Mouse (Mus musculus) liver, postnatal 0 days (tissue): ENCODE measurements around the gene Cbl. TPM values are rescaled to one million over a fixed set of nuclear protein-coding genes. Genes with fewer than 3 reads are reported as not detected.

Experiments used
- ATAC-seq: fragments of 200-750 bp; cut with Nextera tagmentation; 2 replicates; pipeline ENCODE4 v1.8.0; 2017; ENCODE audit warnings: mild to moderate bottlenecking, moderate library complexity
- DNase-seq: peaks from one replicate; pipeline ENCODE4 v3.0.0-alpha.2; 2016
- H3K27ac ChIP-seq: fragments of 300-500 bp; sonication (generic); 2 replicates; pipeline ENCODE4 v1.5.1; 2014; ENCODE audit warnings: antibody characterized with exemption, moderate library complexity, mild to moderate bottlenecking, low read depth
- H3K27me3 ChIP-seq: fragments of 300-500 bp; sonication (generic); 2 replicates; pipeline ENCODE4 v1.6.1; 2014; ENCODE audit warnings: low read length, control low read depth, mixed read lengths; ENCODE audit not compliant: insufficient read depth
- H3K36me3 ChIP-seq: fragments of 300-500 bp; sonication (generic); replicated peaks from 2 replicates; pipeline ENCODE4 v1.6.1; 2014; ENCODE audit warnings: mild to moderate bottlenecking, control low read depth, low read length, moderate library complexity, mixed read lengths; ENCODE audit not compliant: insufficient read depth
- H3K4me1 ChIP-seq: fragments of 300-500 bp; sonication (generic); 2 replicates; pipeline ENCODE4 v1.6.1; 2014; ENCODE audit warnings: antibody characterized with exemption, mild to moderate bottlenecking, control low read depth; ENCODE audit not compliant: insufficient read depth
- H3K4me2 ChIP-seq: fragments of 300-500 bp; sonication (generic); 2 replicates; pipeline ENCODE4 v1.6.1; 2014; ENCODE audit warnings: low read depth, mild to moderate bottlenecking, low read length, moderate library complexity, mixed read lengths
- H3K4me3 ChIP-seq: fragments of 300-500 bp; sonication (generic); 2 replicates; pipeline ENCODE4 v1.5.1; 2014; ENCODE audit warnings: low read depth, low read length
- H3K9ac ChIP-seq: fragments of 300-500 bp; sonication (generic); replicated peaks from 2 replicates; pipeline ENCODE4 v1.6.1; 2014; ENCODE audit warnings: mild to moderate bottlenecking, moderate library complexity
- H3K9me3 ChIP-seq: fragments of 300-500 bp; sonication (generic); 2 replicates; pipeline ENCODE4 v1.6.1; 2016; ENCODE audit warnings: mild to moderate bottlenecking, control low read depth, low read length, mixed read lengths
- CTCF ChIP-seq: sonication (generic); IDR thresholded peaks from 2 replicates; pipeline ENCODE4 v1.5.1; 2016; ENCODE audit warnings: antibody characterized with exemption, low read depth
- EP300 ChIP-seq: IDR thresholded peaks from 2 replicates; pipeline ENCODE4 v1.6.1; 2016; ENCODE audit warnings: antibody characterized with exemption, low read depth, mild to moderate bottlenecking
- WGBS: fragments of 180-500 bp; shearing (Covaris S2); extraction: QIAGEN DNeasy Blood & Tissue Kit; methylation state at CpG from one replicate; pipeline ENCODE4 v1.1.7; 2014; ENCODE audit not compliant: insufficient replicate concordance; 5-methylcytosine and 5-hydroxymethylcytosine counted together
- polyA plus RNA-seq: library from polyadenylated mRNA; unstranded; fragments of >200 nt; fragmentation: Nextera tagmentation; extraction: Ambion mirVana; gene quantifications from 2 replicates; pipeline ENCODE4 v1.2.1, GENCODE M21; 2015

Gene Cbl
- polyA plus RNA-seq, 1 experiment from 2014 or later = 4.0 TPM

- Histone ChIP-seq H3K4me3 (no peak within 1 kb of the TSS), H3K9ac (no peak within 1 kb of the TSS), H3K9me3 (no peaks in the 10 kb centered on the region), H3K27ac (no peak within 1 kb of the TSS), H3K27me3 (no peaks in the 10 kb centered on the region), H3K4me2 (no peak within 1 kb of the TSS), H3K4me1 (no peaks in the 10 kb centered on the region), H3K36me3 (peaks cover 2% of the 10 kb centered on the region; the same call in 1 of the 2 replicates)
- WGBS = 83% methylated on average over 9 of the region's 9 CpGs
- DNase-seq (no peak), ATAC-seq (no peak)
- TF ChIP-seq CTCF = no peak
- TF ChIP-seq EP300 = no peak
These were observed 132.4 kb downstream of the Cbl start, which contains the start of gene Mfrp for GRCm38 (mm10) chr9:44101490-44101889. Gene Mfrp (plus strand): TSS chr9:44101729.

DNA sequence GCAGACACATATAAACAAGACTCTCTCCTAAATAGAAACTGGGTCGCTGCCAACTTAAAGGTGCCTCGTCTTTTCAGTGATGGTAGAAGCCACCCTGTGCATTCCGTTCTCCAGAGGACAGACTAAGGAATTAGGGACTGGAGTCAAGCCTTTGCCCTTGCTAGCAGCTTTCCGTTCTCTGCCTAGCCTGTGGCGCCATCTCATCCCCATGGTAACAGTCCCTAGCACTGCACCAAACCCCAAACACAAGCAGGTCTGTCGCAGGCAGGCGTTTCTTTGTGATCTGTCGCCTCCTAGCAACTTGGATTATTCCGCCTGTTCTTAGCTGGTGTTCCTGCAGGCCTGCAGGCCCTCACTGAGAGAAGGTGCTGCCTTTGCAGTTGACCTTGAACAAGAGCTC lies 137.3 kb downstream of the Cbl start:
- DNase-seq (no peak), ATAC-seq (no peak)
- H3K4me3 ChIP-seq = no peak overlapping the region
- no peak overlapping the region for H3K4me2 ChIP-seq
- H3K4me1 ChIP-seq = peaks cover 3% of the 10 kb centered on the region; the same call in 1 of the 2 replicates
- no peak overlapping the region for H3K27ac ChIP-seq
- no peaks in the 10 kb centered on the region; the same call in 1 of the 2 replicates for H3K36me3 ChIP-seq
- TF ChIP-seq EP300 = no peak
- no peak for TF ChIP-seq CTCF
- H3K9ac ChIP-seq = no peak overlapping the region
- no peaks in the 10 kb centered on the region for H3K9me3 ChIP-seq
- 69% methylated on average over 9 of the region's 9 CpGs for WGBS
- no peaks in the 10 kb centered on the region for H3K27me3 ChIP-seq

DNA sequence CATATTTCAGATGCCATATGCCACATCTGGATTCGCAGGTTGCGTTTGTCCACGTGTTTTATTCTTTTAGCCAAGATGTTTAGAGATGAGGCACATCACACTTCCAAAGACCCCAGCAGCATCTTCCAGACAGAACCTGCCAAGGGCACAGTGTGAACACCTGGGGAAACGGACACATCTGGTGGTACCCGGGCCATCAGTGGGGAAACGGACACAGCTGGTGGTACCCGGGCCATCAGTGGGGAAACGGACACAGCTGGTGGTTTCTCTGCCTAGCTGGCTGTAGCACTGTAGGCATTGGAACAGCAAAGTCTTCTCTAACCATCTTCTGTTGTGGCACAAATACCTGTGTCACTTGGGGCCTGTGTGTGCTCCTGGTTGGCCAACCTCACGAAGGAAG lies 138.1 kb downstream of the Cbl start:
- no peak for TF ChIP-seq EP300
- TF ChIP-seq CTCF = no peak
- H3K4me1 ChIP-seq = peaks cover 3% of the 10 kb centered on the region; the same call in 1 of the 2 replicates
- H3K9ac ChIP-seq = no peak overlapping the region
- WGBS = 81% methylated on average over 9 of the region's 9 CpGs
- no peaks in the 10 kb centered on the region for H3K27me3 ChIP-seq
- no peaks in the 10 kb centered on the region for H3K9me3 ChIP-seq
- ATAC-seq = no peak
- no peak overlapping the region for H3K4me3 ChIP-seq
- DNase-seq = no peak
- H3K36me3 ChIP-seq = no peaks in the 10 kb centered on the region; the same call in 1 of the 2 replicates
- no peak overlapping the region for H3K27ac ChIP-seq
- no peak overlapping the region for H3K4me2 ChIP-seq

DNA sequence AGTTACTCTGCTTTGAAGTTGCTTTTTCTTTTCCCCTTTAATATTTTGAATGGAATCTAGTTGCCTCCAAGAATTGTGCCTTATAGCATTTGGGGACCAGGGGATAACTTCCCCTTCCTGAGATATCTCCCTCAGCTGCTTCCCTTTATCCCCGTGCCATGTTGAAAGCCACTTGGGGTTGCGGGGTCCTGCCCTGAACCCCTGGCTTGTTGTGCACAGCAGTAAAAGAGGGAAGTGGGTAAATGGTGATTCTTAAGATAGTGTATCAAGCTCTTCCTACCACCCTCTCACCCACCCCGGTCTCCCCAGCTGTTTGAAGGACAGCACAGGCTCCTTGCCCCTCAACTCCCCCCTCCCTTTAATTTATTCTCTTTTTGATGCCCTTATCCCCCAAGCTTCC lies 139.1 kb downstream of the Cbl start:
- H3K4me2 ChIP-seq = no peak overlapping the region
- no peaks in the 10 kb centered on the region; the same call in 1 of the 2 replicates for H3K36me3 ChIP-seq
- H3K27me3 ChIP-seq = no peaks in the 10 kb centered on the region
- H3K4me3 ChIP-seq = no peak overlapping the region
- no peak overlapping the region for H3K27ac ChIP-seq
- 39% methylated on average over 3 of the region's 3 CpGs for WGBS
- no peak for ATAC-seq
- no peak overlapping the region for H3K9ac ChIP-seq
- peaks cover 3% of the 10 kb centered on the region; the same call in 1 of the 2 replicates for H3K4me1 ChIP-seq
- DNase-seq = no peak
- TF ChIP-seq EP300 = no peak
- TF ChIP-seq CTCF = no peak
- no peaks in the 10 kb centered on the region for H3K9me3 ChIP-seq

- H3K27ac ChIP-seq = no peak overlapping the region
- H3K4me3 ChIP-seq = no peak overlapping the region
- 46% methylated on average over 24 of the region's 24 CpGs for WGBS
- ATAC-seq (peak; percentile 50; the same call in 1 of the 2 replicates), DNase-seq (peak; percentile 78)
- H3K9me3 ChIP-seq = no peaks in the 10 kb centered on the region
- TF ChIP-seq EP300 (no peak), CTCF (peak; percentile 82)
- no peaks in the 10 kb centered on the region; the same call in 1 of the 2 replicates for H3K36me3 ChIP-seq
- peaks cover 3% of the 10 kb centered on the region; the same call in 1 of the 2 replicates for H3K4me1 ChIP-seq
- no peak overlapping the region for H3K4me2 ChIP-seq
- H3K27me3 ChIP-seq = no peaks in the 10 kb centered on the region
- no peak overlapping the region for H3K9ac ChIP-seq
These were observed 140.0 kb downstream of the Cbl start for GRCm38 (mm10) chr9:44093612-44094503.

Other genes starting within 250 kb of the Cbl start
- 0.39 and 0.85 TPM in 2 replicates for gene Thy1, start 190.7 kb downstream of the Cbl start, polyA plus RNA-seq
- gene Usp2, start 167.0 kb downstream of the Cbl start, polyA plus RNA-seq = 2.9 and 3.8 TPM in 2 replicates
- gene Mfrp, start 132.3 kb downstream of the Cbl start, polyA plus RNA-seq = not detected in 2 replicates
- gene C1qtnf5, start 126.8 kb downstream of the Cbl start, polyA plus RNA-seq = 1.0 and 1.3 TPM in 2 replicates
- gene Gm49380, start 120.5 kb downstream of the Cbl start, polyA plus RNA-seq = not detected in 2 replicates
- 17.9 and 18.8 TPM in 2 replicates for gene Rnf26, start 120.5 kb downstream of the Cbl start, polyA plus RNA-seq
- gene Mcam, start 99.6 kb downstream of the Cbl start, polyA plus RNA-seq = 4.2 and 4.5 TPM in 2 replicates
- gene Ccdc153, start 6.6 kb upstream of the Cbl start, polyA plus RNA-seq = not detected in 2 replicates
- 0.08 TPM in 1 of 2 replicates, not detected in the other for gene Pdzd3, start 17.4 kb upstream of the Cbl start, polyA plus RNA-seq
- 4.6 and 5.6 TPM in 2 replicates for gene Nlrx1, start 34.5 kb upstream of the Cbl start, polyA plus RNA-seq
- gene Abcg4, start 54.6 kb upstream of the Cbl start, polyA plus RNA-seq = 4.2 TPM in 2 replicates
- 4.5 and 6.3 TPM in 2 replicates for gene Hinfp, start 71.6 kb upstream of the Cbl start, polyA plus RNA-seq
- 10.1 and 11.4 TPM in 2 replicates for gene C2cd2l, start 86.2 kb upstream of the Cbl start, polyA plus RNA-seq
- gene Dpagt1, start 92.0 kb upstream of the Cbl start, polyA plus RNA-seq = 19.0 and 19.4 TPM in 2 replicates
- gene H2afx, start 100.6 kb upstream of the Cbl start, polyA plus RNA-seq = 152 and 164 TPM in 2 replicates
- gene Hmbs, start 110.2 kb upstream of the Cbl start, polyA plus RNA-seq = 517 and 539 TPM in 2 replicates
- gene Vps11, start 127.6 kb upstream of the Cbl start, polyA plus RNA-seq = 12.1 and 13.3 TPM in 2 replicates
- 5.2 and 6.6 TPM in 2 replicates for gene Hyou1, start 145.4 kb upstream of the Cbl start, polyA plus RNA-seq
- 178 and 188 TPM in 2 replicates for gene Slc37a4, start 162.8 kb upstream of the Cbl start, polyA plus RNA-seq
- 1,409 and 1,489 TPM in 2 replicates for gene Rps25, start 173.1 kb upstream of the Cbl start, polyA plus RNA-seq
- 48.0 and 50.4 TPM in 2 replicates for gene Trappc4, start 173.6 kb upstream of the Cbl start, polyA plus RNA-seq
- gene Ccdc84, start 184.5 kb upstream of the Cbl start, polyA plus RNA-seq = 11.8 and 12.5 TPM in 2 replicates
- not detected in 2 replicates for gene Foxr1, start 207.1 kb upstream of the Cbl start, polyA plus RNA-seq
- gene Upk2, start 220.9 kb upstream of the Cbl start, polyA plus RNA-seq = not detected in 2 replicates
- 2.0 and 2.2 TPM in 2 replicates for gene Bcl9l, start 248.8 kb upstream of the Cbl start, polyA plus RNA-seq